Mouse (Mus musculus): Measurements from ENCODE around the gene Bfar. TPM values are rescaled to one million over a fixed set of nuclear protein-coding genes. Genes with fewer than 3 reads are reported as not detected.
A peak's percentile ranks its signal among the peaks of the same experiment; 100 is the strongest.
"Not testable (repeated sequence)": the region's sequence is repeated elsewhere in the genome, so short reads cannot be mapped to it uniquely, and the experiment has no call there.

The Bfar gene
- 39.4 and 45.5 TPM in 2 replicates for total RNA-seq (2012; rRNA removed)

GRCm38 (mm10) chr16:13671685-13672385, at the start of gene Bfar, which contains the start of gene 3110001I22Rik:
Bfar (plus strand) TSS chr16:13671858.
3110001I22Rik (plus strand) TSS chr16:13671929.
- in situ Hi-C loops (cut with MboI; ENCODE audit: low sequenced_read_pairs in 2 of 2, unreplicated experiment in 2 of 2): no loop called here
- Histone ChIP-seq H3K9me3 (ENCODE audit: control insufficient read depth, insufficient read depth, low read depth, low read length) (no peaks in the 10 kb centered on the region), H3K27ac (ENCODE audit: insufficient read depth, low read depth, low read length, poor library complexity, severe bottlenecking) (peak within 1 kb of the TSS; percentile 34)

GRCm38 (mm10) chr16:13628345-13628744, 43.3 kb upstream of the Bfar start:
- Histone ChIP-seq H3K9ac (ENCODE audit: insufficient read depth, low read depth, low read length, poor library complexity, severe bottlenecking) (no peak overlapping the region), H3K4me1 (ENCODE audit: control insufficient read depth in 2 of 2, insufficient read depth in 2 of 2, low read length in 2 of 2, poor library complexity in 1 of 2) (no peaks in the 10 kb centered on the region), H3K36me3 (ENCODE audit: control insufficient read depth, insufficient read depth, low read length, poor library complexity, severe bottlenecking) (peaks cover 21% of the 10 kb centered on the region), H3K9me3 (ENCODE audit: control insufficient read depth, insufficient read depth, low read depth, low read length) (no peaks in the 10 kb centered on the region), H3K27ac (ENCODE audit: insufficient read depth, low read depth, low read length, poor library complexity, severe bottlenecking) (no peak overlapping the region), H3K4me3 (ENCODE audit: insufficient read depth in 1 of 2, low read depth in 1 of 2, low read length in 2 of 2, poor library complexity in 1 of 2, severe bottlenecking in 1 of 2) (no peak overlapping the region)
- TF ChIP-seq ZC3H11A (IDR thresholded peaks at IDR 0.05; ENCODE audit: borderline replicate concordance, low read depth, low read length) (no peak), HCFC1 (IDR thresholded peaks at IDR 0.05; ENCODE audit: borderline replicate concordance, insufficient read depth, low read length) (no peak), ZNF384 (IDR thresholded peaks at IDR 0.05; ENCODE audit: low read depth, low read length) (no peak), CHD2 (IDR thresholded peaks at IDR 0.05; ENCODE audit: low read depth, low read length) (no peak), MAFK (IDR thresholded peaks at IDR 0.05; ENCODE audit: insufficient read depth, low read depth, low read length) (no peak)
- in situ Hi-C loops (cut with MboI; ENCODE audit: low sequenced_read_pairs in 2 of 2, unreplicated experiment in 2 of 2): no loop called here
- DNase-seq (ENCODE audit: low read depth, low spot score): peak; percentile 26

More at GRCm38 (mm10) chr16:13671685-13672385, at the start of gene Bfar, which contains the start of gene 3110001I22Rik:
- H3K36me3 ChIP-seq (ENCODE audit: control insufficient read depth, insufficient read depth, low read length, poor library complexity, severe bottlenecking): peaks cover 2% of the 10 kb centered on the region; the same call in 1 of the 2 replicates
- H3K4me3 ChIP-seq (ENCODE audit: insufficient read depth in 1 of 2, low read depth in 1 of 2, low read length in 2 of 2, poor library complexity in 1 of 2, severe bottlenecking in 1 of 2): peak within 1 kb of the TSS; percentile 80 to 91
- peak; percentile 87 for DNase-seq (ENCODE audit: low read depth, low spot score)
- H3K4me1 ChIP-seq (ENCODE audit: control insufficient read depth in 2 of 2, insufficient read depth in 2 of 2, low read length in 2 of 2, poor library complexity in 1 of 2): peaks cover 0 to 6% of the 10 kb centered on the region in 2 experiments; a peak in 1 of 4 replicates
- H3K9ac ChIP-seq (ENCODE audit: insufficient read depth, low read depth, low read length, poor library complexity, severe bottlenecking): peak within 1 kb of the TSS; percentile 92
- TF ChIP-seq CHD2 (IDR thresholded peaks at IDR 0.05; ENCODE audit: low read depth, low read length): no peak
- TF ChIP-seq HCFC1 (IDR thresholded peaks at IDR 0.05; ENCODE audit: borderline replicate concordance, insufficient read depth, low read length): 0 out of 2 replicates have a peak, but pooled peaks have one; percentile 51

- DNase-seq (ENCODE audit: low read depth, low spot score); H3K36me3 ChIP-seq (ENCODE audit: control insufficient read depth, insufficient read depth, low read length, poor library complexity, severe bottlenecking); H3K4me3 ChIP-seq (ENCODE audit: insufficient read depth in 1 of 2, low read depth in 1 of 2, low read length in 2 of 2, poor library complexity in 1 of 2, severe bottlenecking in 1 of 2); H3K9ac ChIP-seq (ENCODE audit: insufficient read depth, low read depth, low read length, poor library complexity, severe bottlenecking); H3K9me3 ChIP-seq (ENCODE audit: control insufficient read depth, insufficient read depth, low read depth, low read length); H3K4me1 ChIP-seq (ENCODE audit: control insufficient read depth in 2 of 2, insufficient read depth in 2 of 2, low read length in 2 of 2, poor library complexity in 1 of 2); in situ Hi-C loops (cut with MboI; ENCODE audit: low sequenced_read_pairs in 2 of 2, unreplicated experiment in 2 of 2); H3K27ac ChIP-seq (ENCODE audit: insufficient read depth, low read depth, low read length, poor library complexity, severe bottlenecking): not testable (repeated sequence)
Observed at GRCm38 (mm10) chr16:13638198-13638597, 33.5 kb upstream of the Bfar start.

- H3K36me3 ChIP-seq (ENCODE audit: control insufficient read depth, insufficient read depth, low read length, poor library complexity, severe bottlenecking): peaks cover 9% of the 10 kb centered on the region
- H3K9me3 ChIP-seq (ENCODE audit: control insufficient read depth, insufficient read depth, low read depth, low read length): no peaks in the 10 kb centered on the region
- TF ChIP-seq ZNF384 (IDR thresholded peaks at IDR 0.05; ENCODE audit: low read depth, low read length): no peak
- TF ChIP-seq CHD2 (IDR thresholded peaks at IDR 0.05; ENCODE audit: low read depth, low read length): no peak
- no peak for TF ChIP-seq HCFC1 (IDR thresholded peaks at IDR 0.05; ENCODE audit: borderline replicate concordance, insufficient read depth, low read length)
- TF ChIP-seq MAFK (IDR thresholded peaks at IDR 0.05; ENCODE audit: insufficient read depth, low read depth, low read length): no peak
- TF ChIP-seq ZC3H11A (IDR thresholded peaks at IDR 0.05; ENCODE audit: borderline replicate concordance, low read depth, low read length): no peak
- DNase-seq (ENCODE audit: low read depth, low spot score): no peak
- no peak overlapping the region for H3K9ac ChIP-seq (ENCODE audit: insufficient read depth, low read depth, low read length, poor library complexity, severe bottlenecking)
- no peak overlapping the region for H3K4me3 ChIP-seq (ENCODE audit: insufficient read depth in 1 of 2, low read depth in 1 of 2, low read length in 2 of 2, poor library complexity in 1 of 2, severe bottlenecking in 1 of 2)
- in situ Hi-C loops (cut with MboI; ENCODE audit: low sequenced_read_pairs in 2 of 2, unreplicated experiment in 2 of 2): no loop called here
- no peak overlapping the region for H3K27ac ChIP-seq (ENCODE audit: insufficient read depth, low read depth, low read length, poor library complexity, severe bottlenecking)
- no peaks in the 10 kb centered on the region for H3K4me1 ChIP-seq (ENCODE audit: control insufficient read depth in 2 of 2, insufficient read depth in 2 of 2, low read length in 2 of 2, poor library complexity in 1 of 2)
Observed at GRCm38 (mm10) chr16:13639508-13639907, 32.1 kb upstream of the Bfar start.

GRCm38 (mm10) chr16:13640064-13640463, 31.6 kb upstream of the Bfar start:
- Histone ChIP-seq H3K4me1 (ENCODE audit: control insufficient read depth in 2 of 2, insufficient read depth in 2 of 2, low read length in 2 of 2, poor library complexity in 1 of 2) (no peaks in the 10 kb centered on the region), H3K9me3 (ENCODE audit: control insufficient read depth, insufficient read depth, low read depth, low read length) (no peaks in the 10 kb centered on the region), H3K9ac (ENCODE audit: insufficient read depth, low read depth, low read length, poor library complexity, severe bottlenecking) (no peak overlapping the region), H3K36me3 (ENCODE audit: control insufficient read depth, insufficient read depth, low read length, poor library complexity, severe bottlenecking) (peaks cover 9% of the 10 kb centered on the region; the same call in 1 of the 2 replicates), H3K27ac (ENCODE audit: insufficient read depth, low read depth, low read length, poor library complexity, severe bottlenecking) (no peak overlapping the region; the same call in 1 of the 2 replicates), H3K4me3 (ENCODE audit: insufficient read depth in 1 of 2, low read depth in 1 of 2, low read length in 2 of 2, poor library complexity in 1 of 2, severe bottlenecking in 1 of 2) (no peak overlapping the region)
- in situ Hi-C loops (cut with MboI; ENCODE audit: low sequenced_read_pairs in 2 of 2, unreplicated experiment in 2 of 2): no loop called here
- DNase-seq (ENCODE audit: low read depth, low spot score): peak; percentile 17
- TF ChIP-seq ZC3H11A (IDR thresholded peaks at IDR 0.05; ENCODE audit: borderline replicate concordance, low read depth, low read length) (no peak), ZNF384 (IDR thresholded peaks at IDR 0.05; ENCODE audit: low read depth, low read length) (no peak), MAFK (IDR thresholded peaks at IDR 0.05; ENCODE audit: insufficient read depth, low read depth, low read length) (no peak), HCFC1 (IDR thresholded peaks at IDR 0.05; ENCODE audit: borderline replicate concordance, insufficient read depth, low read length) (no peak), CHD2 (IDR thresholded peaks at IDR 0.05; ENCODE audit: low read depth, low read length) (no peak)

Measured in ES-E14 (cell line).